Mouse (Mus musculus) adrenal gland, postnatal 25 days (tissue): ENCODE data around the gene Sh3tc1. TPM values are rescaled to one million over a fixed set of nuclear protein-coding genes. Genes with fewer than 3 reads are reported as not detected.

Source experiments
- total RNA-seq: library from RNA; stranded (reverse); gene quantifications from 2 replicates; pipeline ENCODE4 v1.2.3, GENCODE M21; 2021

Gene Sh3tc1
- total RNA-seq, 1 experiment from 2014 or later: 13.9 TPM

Other genes starting within 250 kb of the Sh3tc1 start
- gene Cpz, start 214.3 kb downstream of the Sh3tc1 start, total RNA-seq: 0.76 and 0.81 TPM in 2 replicates
- 7.3 and 9.0 TPM in 2 replicates for gene Trmt44, start 164.9 kb downstream of the Sh3tc1 start, total RNA-seq
- gene Acox3, start 156.9 kb downstream of the Sh3tc1 start, total RNA-seq: 70.0 and 75.0 TPM in 2 replicates
- 35.5 and 44.3 TPM in 2 replicates for gene Htra3, start 60.2 kb downstream of the Sh3tc1 start, total RNA-seq
- 6.0 and 7.8 TPM in 2 replicates for gene Ablim2, start 17.9 kb upstream of the Sh3tc1 start, total RNA-seq
- gene Afap1, start 153.3 kb upstream of the Sh3tc1 start, total RNA-seq: 20.4 and 22.6 TPM in 2 replicates